Mouse (Mus musculus): ENCODE results near the gene Eaf2. TPM values are rescaled to one million over a fixed set of nuclear protein-coding genes. Genes with fewer than 3 reads are reported as not detected.
"Not testable (repeated sequence)": the region's sequence is repeated elsewhere in the genome, so short reads cannot be mapped to it uniquely, and the experiment has no call there.

Gene Eaf2
- total RNA-seq, 1 experiment = 1.2 TPM

- in situ Hi-C loops (cut with MboI; ENCODE audit: low sequenced_read_pairs in 2 of 2, unreplicated experiment in 2 of 2) = no loop called here
- peak; percentile 20 for DNase-seq (ENCODE audit: low read depth, low spot score)
- H3K4me1 ChIP-seq (ENCODE audit: control insufficient read depth in 2 of 2, insufficient read depth in 2 of 2, low read length in 2 of 2, poor library complexity in 1 of 2) = peaks cover 0 to 1% of the 10 kb centered on the region in 2 experiments; a peak in 1 of 4 replicates
- H3K27ac ChIP-seq (ENCODE audit: insufficient read depth, low read depth, low read length, poor library complexity, severe bottlenecking) = peak overlapping the region; percentile 14; the same call in 1 of the 2 replicates
- peak overlapping the region; percentile 89 for H3K9ac ChIP-seq (ENCODE audit: insufficient read depth, low read depth, low read length, poor library complexity, severe bottlenecking)
- no peaks in the 10 kb centered on the region for H3K9me3 ChIP-seq (ENCODE audit: control insufficient read depth, insufficient read depth, low read depth, low read length)
- H3K36me3 ChIP-seq (ENCODE audit: control insufficient read depth, insufficient read depth, low read length, poor library complexity, severe bottlenecking) = no peaks in the 10 kb centered on the region
- TF ChIP-seq ZC3H11A (IDR thresholded peaks at IDR 0.05; ENCODE audit: borderline replicate concordance, low read depth, low read length) (no peak), ZNF384 (IDR thresholded peaks at IDR 0.05; ENCODE audit: low read depth, low read length) (no peak), MAFK (IDR thresholded peaks at IDR 0.05; ENCODE audit: insufficient read depth, low read depth, low read length) (no peak), HCFC1 (IDR thresholded peaks at IDR 0.05; ENCODE audit: borderline replicate concordance, insufficient read depth, low read length) (no peak; the same call in 1 of the 2 replicates), CHD2 (IDR thresholded peaks at IDR 0.05; ENCODE audit: low read depth, low read length) (no peak)
- H3K4me3 ChIP-seq (ENCODE audit: insufficient read depth in 1 of 2, low read depth in 1 of 2, low read length in 2 of 2, poor library complexity in 1 of 2, severe bottlenecking in 1 of 2) = peak overlapping the region; percentile 64 to 94
Observed at GRCm38 (mm10) chr16:36875276-36875851, 561 bp upstream of the Eaf2 start.

GRCm38 (mm10) chr16:36869442-36869841, 5.4 kb downstream of the Eaf2 start:
- Histone ChIP-seq H3K27ac (ENCODE audit: insufficient read depth, low read depth, low read length, poor library complexity, severe bottlenecking) (no peak overlapping the region), H3K9ac (ENCODE audit: insufficient read depth, low read depth, low read length, poor library complexity, severe bottlenecking) (no peak overlapping the region), H3K4me1 (ENCODE audit: control insufficient read depth in 2 of 2, insufficient read depth in 2 of 2, low read length in 2 of 2, poor library complexity in 1 of 2) (peaks cover 0 to 3% of the 10 kb centered on the region in 2 experiments; a peak in 1 of 4 replicates), H3K36me3 (ENCODE audit: control insufficient read depth, insufficient read depth, low read length, poor library complexity, severe bottlenecking) (peaks cover 2% of the 10 kb centered on the region), H3K9me3 (ENCODE audit: control insufficient read depth, insufficient read depth, low read depth, low read length) (no peaks in the 10 kb centered on the region), H3K4me3 (ENCODE audit: insufficient read depth in 1 of 2, low read depth in 1 of 2, low read length in 2 of 2, poor library complexity in 1 of 2, severe bottlenecking in 1 of 2) (no peak overlapping the region)
- in situ Hi-C loops (cut with MboI; ENCODE audit: low sequenced_read_pairs in 2 of 2, unreplicated experiment in 2 of 2) = no loop called here
- peak; percentile 74 for TF ChIP-seq MAFK (IDR thresholded peaks at IDR 0.05; ENCODE audit: insufficient read depth, low read depth, low read length)
- no peak for TF ChIP-seq HCFC1 (IDR thresholded peaks at IDR 0.05; ENCODE audit: borderline replicate concordance, insufficient read depth, low read length)
- no peak for DNase-seq (ENCODE audit: low read depth, low spot score)

GRCm38 (mm10) chr16:36863585-36863984, 11.2 kb downstream of the Eaf2 start:
- TF ChIP-seq ZNF384 (IDR thresholded peaks at IDR 0.05; ENCODE audit: low read depth, low read length) (no peak), CHD2 (IDR thresholded peaks at IDR 0.05; ENCODE audit: low read depth, low read length) (no peak), MAFK (IDR thresholded peaks at IDR 0.05; ENCODE audit: insufficient read depth, low read depth, low read length) (no peak), ZC3H11A (IDR thresholded peaks at IDR 0.05; ENCODE audit: borderline replicate concordance, low read depth, low read length) (no peak)
- DNase-seq (ENCODE audit: low read depth, low spot score) = no peak
- peaks cover 0 to 2% of the 10 kb centered on the region in 2 experiments; a peak in 1 of 4 replicates for H3K4me1 ChIP-seq (ENCODE audit: control insufficient read depth in 2 of 2, insufficient read depth in 2 of 2, low read length in 2 of 2, poor library complexity in 1 of 2)
- peaks cover 2% of the 10 kb centered on the region for H3K36me3 ChIP-seq (ENCODE audit: control insufficient read depth, insufficient read depth, low read length, poor library complexity, severe bottlenecking)
- no peak overlapping the region for H3K9ac ChIP-seq (ENCODE audit: insufficient read depth, low read depth, low read length, poor library complexity, severe bottlenecking)
- no peaks in the 10 kb centered on the region for H3K9me3 ChIP-seq (ENCODE audit: control insufficient read depth, insufficient read depth, low read depth, low read length)
- in situ Hi-C loops (cut with MboI; ENCODE audit: low sequenced_read_pairs in 2 of 2, unreplicated experiment in 2 of 2) = no loop called here
- no peak overlapping the region for H3K4me3 ChIP-seq (ENCODE audit: insufficient read depth in 1 of 2, low read depth in 1 of 2, low read length in 2 of 2, poor library complexity in 1 of 2, severe bottlenecking in 1 of 2)
- H3K27ac ChIP-seq (ENCODE audit: insufficient read depth, low read depth, low read length, poor library complexity, severe bottlenecking) = no peak overlapping the region

- no peak overlapping the region for H3K9ac ChIP-seq (ENCODE audit: insufficient read depth, low read depth, low read length, poor library complexity, severe bottlenecking)
- H3K4me3 ChIP-seq (ENCODE audit: insufficient read depth in 1 of 2, low read depth in 1 of 2, low read length in 2 of 2, poor library complexity in 1 of 2, severe bottlenecking in 1 of 2) = no peak overlapping the region
- DNase-seq (ENCODE audit: low read depth, low spot score) = no peak
- H3K4me1 ChIP-seq (ENCODE audit: control insufficient read depth in 2 of 2, insufficient read depth in 2 of 2, low read length in 2 of 2, poor library complexity in 1 of 2) = no peaks in the 10 kb centered on the region
- no peak for TF ChIP-seq HCFC1 (IDR thresholded peaks at IDR 0.05; ENCODE audit: borderline replicate concordance, insufficient read depth, low read length)
- TF ChIP-seq ZC3H11A (IDR thresholded peaks at IDR 0.05; ENCODE audit: borderline replicate concordance, low read depth, low read length) = no peak
- TF ChIP-seq ZNF384 (IDR thresholded peaks at IDR 0.05; ENCODE audit: low read depth, low read length) = no peak; the same call in none of the 2 replicates
- TF ChIP-seq MAFK (IDR thresholded peaks at IDR 0.05; ENCODE audit: insufficient read depth, low read depth, low read length) = no peak
- no peak for TF ChIP-seq CHD2 (IDR thresholded peaks at IDR 0.05; ENCODE audit: low read depth, low read length)
- H3K36me3 ChIP-seq (ENCODE audit: control insufficient read depth, insufficient read depth, low read length, poor library complexity, severe bottlenecking) = no peaks in the 10 kb centered on the region
- in situ Hi-C loops (cut with MboI; ENCODE audit: low sequenced_read_pairs in 2 of 2, unreplicated experiment in 2 of 2) = no loop called here
- H3K27ac ChIP-seq (ENCODE audit: insufficient read depth, low read depth, low read length, poor library complexity, severe bottlenecking) = no peak overlapping the region
- H3K9me3 ChIP-seq (ENCODE audit: control insufficient read depth, insufficient read depth, low read depth, low read length) = no peaks in the 10 kb centered on the region
Observed at GRCm38 (mm10) chr16:36851202-36851601, 23.6 kb downstream of the Eaf2 start.

GRCm38 (mm10) chr16:36846894-36847293, 27.9 kb downstream of the Eaf2 start:
- H3K27ac ChIP-seq (ENCODE audit: insufficient read depth, low read depth, low read length, poor library complexity, severe bottlenecking); H3K9ac ChIP-seq (ENCODE audit: insufficient read depth, low read depth, low read length, poor library complexity, severe bottlenecking); DNase-seq (ENCODE audit: low read depth, low spot score); H3K9me3 ChIP-seq (ENCODE audit: control insufficient read depth, insufficient read depth, low read depth, low read length); in situ Hi-C loops (cut with MboI; ENCODE audit: low sequenced_read_pairs in 2 of 2, unreplicated experiment in 2 of 2); H3K4me3 ChIP-seq (ENCODE audit: insufficient read depth in 1 of 2, low read depth in 1 of 2, low read length in 2 of 2, poor library complexity in 1 of 2, severe bottlenecking in 1 of 2); H3K4me1 ChIP-seq (ENCODE audit: control insufficient read depth in 2 of 2, insufficient read depth in 2 of 2, low read length in 2 of 2, poor library complexity in 1 of 2); H3K36me3 ChIP-seq (ENCODE audit: control insufficient read depth, insufficient read depth, low read length, poor library complexity, severe bottlenecking): not testable (repeated sequence)
- peak; percentile 79; the same call in 1 of the 2 replicates for TF ChIP-seq ZNF384 (IDR thresholded peaks at IDR 0.05; ENCODE audit: low read depth, low read length)

All from ES-E14 (cell line).